Mouse (Mus musculus) testis, adult 2 months (tissue): ENCODE results near the gene Kcnip3.

ENCODE experiments used
- CTCF ChIP-seq: fragments of 200-500 bp; IDR thresholded peaks from 2 replicates; pipeline ENCODE4 v1.5.1; 2012; ENCODE audit warnings: low read depth, mild to moderate bottlenecking, inconsistent platforms, low read length, moderate library complexity; ENCODE audit not compliant: control insufficient read depth, insufficient read depth, insufficient replicate concordance
- POLR2A ChIP-seq: fragments of 200-500 bp; IDR thresholded peaks from 2 replicates; pipeline ENCODE4 v1.6.1; 2012; ENCODE audit warnings: low read depth, mild to moderate bottlenecking, inconsistent platforms, low read length, moderate library complexity; ENCODE audit not compliant: control insufficient read depth

DNA sequence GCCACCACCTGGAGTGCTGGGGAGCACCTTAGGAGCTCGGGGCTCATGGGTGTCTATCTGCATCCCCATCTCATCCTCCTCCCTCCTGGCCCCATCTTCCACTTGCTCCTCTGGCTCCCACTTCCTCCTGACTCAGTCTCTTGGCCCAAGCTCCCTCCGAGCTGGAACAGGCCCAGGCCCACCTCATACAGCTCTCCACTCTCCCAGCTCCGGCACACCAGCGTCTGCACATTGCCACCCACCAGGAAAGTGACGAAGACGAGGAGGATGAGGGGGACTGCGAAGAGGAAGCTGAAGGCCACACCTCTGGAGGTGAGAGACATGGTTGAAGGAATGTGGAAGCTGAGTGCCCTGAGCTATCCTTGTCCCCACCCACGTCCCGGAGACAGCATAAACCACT lies 13.5 kb upstream of the Kcnip3 start:
- TF ChIP-seq CTCF: no peak
- TF ChIP-seq POLR2A: no peak
